Mouse (Mus musculus): ENCODE measurements at regions not wholly inside any gene's neighbourhood (a gene's known extent, or its start where the extent isn't known, plus 50 kb on each side); places are given as distances from the start of the nearest gene placed in this dataset.

- DNase-seq (ENCODE audit: low spot score): no peak
Observed at GRCm38 (mm10) chr5:112179213-112180057, 72.9 kb downstream of the Cryba4 start.

GRCm38 (mm10) chr5:112182775-112183174 is 69.5 kb downstream of the Cryba4 start:
- no peak for DNase-seq (ENCODE audit: low spot score)

- DNase-seq (ENCODE audit: low spot score): no peak
Observed at GRCm38 (mm10) chr5:112195667-112196066, 56.7 kb downstream of the Cryba4 start.

Measured in urinary bladder, adult 2 months (tissue).